Mouse (Mus musculus) forebrain, embryonic 10.5 days (tissue): ENCODE measurements around the gene Rheb. TPM values are rescaled to one million over a fixed set of nuclear protein-coding genes. Genes with fewer than 3 reads are reported as not detected.

Source experiments
- DNase-seq: peaks from one replicate; pipeline ENCODE4 v3.0.0-alpha.2; 2017; ENCODE audit warnings: low spot score; ENCODE audit errors: extremely low spot score
- H3K27ac ChIP-seq: fragments of 300-500 bp; sonication (generic); 2 replicates; pipeline ENCODE4 v1.5.1; 2016; ENCODE audit warnings: mild to moderate bottlenecking
- H3K27me3 ChIP-seq: fragments of 300-500 bp; sonication (generic); 2 replicates; pipeline ENCODE4 v1.6.1; 2016; ENCODE audit warnings: mild to moderate bottlenecking; ENCODE audit not compliant: poor library complexity, severe bottlenecking
- H3K36me3 ChIP-seq: fragments of 300-500 bp; sonication (generic); replicated peaks from 2 replicates; pipeline ENCODE4 v1.6.1; 2016; ENCODE audit warnings: mild to moderate bottlenecking, moderate library complexity
- H3K4me1 ChIP-seq: fragments of 300-500 bp; sonication (generic); 2 replicates; pipeline ENCODE4 v1.6.1; 2016
- H3K4me3 ChIP-seq: fragments of 300-500 bp; sonication (generic); 2 replicates; pipeline ENCODE4 v1.5.1; 2016; ENCODE audit warnings: mild to moderate bottlenecking, moderate library complexity
- H3K9me3 ChIP-seq: fragments of 300-500 bp; sonication (generic); 2 replicates; pipeline ENCODE4 v1.6.1; 2016; ENCODE audit warnings: mild to moderate bottlenecking, moderate library complexity
- WGBS: fragments of 180-500 bp; shearing (Covaris S2); methylation state at CpG from one replicate; pipeline ENCODE4 v1.1.7; 2016; 5-methylcytosine and 5-hydroxymethylcytosine counted together
- polyA plus RNA-seq: library from polyadenylated mRNA; unstranded; fragments of >200 nt; fragmentation: Nextera tagmentation; extraction: Ambion mirVana; gene quantifications from 2 replicates; pipeline ENCODE4 v1.2.1, GENCODE M21; 2016

Rheb gene
- polyA plus RNA-seq: 164 and 189 TPM in 2 replicates

DNA sequence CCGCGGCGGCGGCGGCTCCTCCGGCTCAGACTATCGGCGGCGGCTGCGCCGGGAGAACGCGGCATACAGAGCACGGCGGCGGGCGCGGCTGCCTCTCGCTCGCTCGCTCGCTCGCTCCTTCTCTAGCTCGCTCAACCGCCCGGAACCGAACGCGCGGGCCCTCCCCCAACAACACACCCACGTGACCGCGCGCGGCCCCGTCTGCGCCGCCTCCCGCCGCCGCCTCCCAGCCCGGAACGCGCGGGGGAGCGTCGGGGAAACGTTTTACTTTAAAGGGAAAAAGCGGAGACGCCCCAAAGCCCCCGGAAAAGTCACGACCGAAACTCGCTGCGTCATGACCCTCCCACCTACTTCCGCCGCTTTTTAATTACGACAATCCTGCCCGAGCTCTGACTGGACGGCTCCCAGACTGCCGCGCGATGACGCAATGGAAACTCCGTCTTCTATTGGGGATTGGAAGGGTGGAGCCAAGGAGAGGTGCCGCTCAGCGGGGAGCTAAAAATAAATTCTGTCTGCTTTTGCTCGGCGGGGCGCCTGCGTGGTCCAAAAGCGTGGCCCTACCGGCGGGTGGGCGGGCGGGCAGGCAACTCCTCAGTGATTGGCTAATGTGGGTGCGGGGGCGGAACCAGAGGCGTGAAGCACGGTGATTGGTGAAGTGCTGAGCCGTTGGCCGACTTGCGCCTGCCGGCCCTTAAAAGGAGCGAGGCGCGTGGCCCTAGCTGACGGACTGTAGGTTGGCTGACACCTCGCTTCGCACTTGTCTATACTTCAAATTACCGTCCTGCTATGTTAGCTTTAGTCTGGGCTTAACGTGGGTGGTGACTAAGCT lies at the start of gene Rheb:
Rheb (minus strand) TSS at position 351 of the 829 bp plus-strand sequence.
- peaks cover 28% of the 10 kb centered on the region for H3K4me1 ChIP-seq
- WGBS: under 1% methylated on average over 91 of the region's 92 CpGs
- peak within 1 kb of the TSS; percentile 99 for H3K4me3 ChIP-seq
- peaks cover 9% of the 10 kb centered on the region for H3K36me3 ChIP-seq
- H3K27ac ChIP-seq: peak within 1 kb of the TSS; percentile 98
- no peaks in the 10 kb centered on the region for H3K9me3 ChIP-seq
- DNase-seq: peak; percentile 99
- H3K27me3 ChIP-seq: no peaks in the 10 kb centered on the region

DNA sequence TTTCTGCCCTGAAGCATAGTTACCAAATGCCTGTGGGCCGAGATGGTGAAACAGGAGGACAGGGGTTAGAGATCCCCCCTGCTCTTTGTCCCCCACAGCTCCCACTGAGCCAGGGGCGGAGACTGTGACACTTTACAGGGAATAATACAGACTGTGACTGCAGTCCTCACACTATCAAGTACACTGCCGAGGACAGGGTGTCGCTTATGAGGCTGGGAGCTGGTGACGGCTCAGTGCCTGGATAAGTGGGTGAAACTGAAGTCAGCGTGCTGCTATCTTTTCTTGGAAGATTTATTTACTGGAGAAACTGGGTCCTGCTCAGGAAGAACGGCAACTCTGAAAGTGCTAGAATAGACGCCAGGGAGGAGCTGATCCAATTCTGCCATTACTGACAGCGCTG lies 47.4 kb upstream of the Rheb start:
- Histone ChIP-seq H3K27ac (no peak overlapping the region), H3K9me3 (no peaks in the 10 kb centered on the region), H3K4me3 (no peak overlapping the region), H3K4me1 (0 out of 2 replicates have a peak, but pooled peaks cover 5% of the 10 kb centered on the region), H3K27me3 (no peaks in the 10 kb centered on the region), H3K36me3 (peaks cover 44% of the 10 kb centered on the region)
- no peak for DNase-seq
- 79% methylated on average over 9 of the region's 9 CpGs for WGBS

DNA sequence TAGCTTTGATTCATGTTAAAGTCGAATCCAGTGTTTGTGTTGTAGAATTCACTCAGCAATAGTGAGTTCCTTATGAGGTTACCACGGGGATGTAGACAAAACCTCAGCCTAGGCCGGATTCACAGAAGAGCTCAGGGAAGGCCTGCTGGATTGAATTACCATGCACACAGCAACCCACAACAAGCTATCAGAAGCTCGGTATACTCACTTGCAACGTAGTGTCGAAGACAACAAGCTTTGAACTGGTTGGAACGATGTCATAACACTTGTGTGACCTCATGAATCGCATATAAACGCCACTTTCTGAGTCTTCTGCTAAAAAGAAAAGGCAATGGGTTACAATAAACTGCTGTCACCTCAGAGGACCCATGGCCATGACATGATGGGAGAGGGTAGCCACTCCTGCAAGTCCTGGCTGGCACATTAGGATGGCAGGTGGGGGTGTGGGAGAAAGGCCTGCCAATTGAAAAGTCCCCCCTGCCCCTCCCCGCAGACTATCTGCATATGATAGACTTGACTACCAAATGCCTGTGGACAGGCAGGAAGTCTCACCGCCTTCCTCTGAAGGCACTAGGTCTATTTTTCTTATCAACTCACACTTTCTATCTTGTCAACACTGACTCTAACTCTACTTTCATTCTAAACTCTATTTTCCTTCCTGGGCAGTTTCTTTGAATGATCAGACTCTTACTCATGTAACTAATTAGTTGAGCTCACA lies 46.6 kb upstream of the Rheb start:
- no peak for DNase-seq
- Histone ChIP-seq H3K9me3 (no peaks in the 10 kb centered on the region), H3K27ac (no peak overlapping the region), H3K4me1 (0 out of 2 replicates have a peak, but pooled peaks cover 5% of the 10 kb centered on the region), H3K27me3 (no peaks in the 10 kb centered on the region), H3K36me3 (peaks cover 49% of the 10 kb centered on the region), H3K4me3 (no peak overlapping the region)
- WGBS: 93% methylated on average over 11 of the region's 11 CpGs

DNA sequence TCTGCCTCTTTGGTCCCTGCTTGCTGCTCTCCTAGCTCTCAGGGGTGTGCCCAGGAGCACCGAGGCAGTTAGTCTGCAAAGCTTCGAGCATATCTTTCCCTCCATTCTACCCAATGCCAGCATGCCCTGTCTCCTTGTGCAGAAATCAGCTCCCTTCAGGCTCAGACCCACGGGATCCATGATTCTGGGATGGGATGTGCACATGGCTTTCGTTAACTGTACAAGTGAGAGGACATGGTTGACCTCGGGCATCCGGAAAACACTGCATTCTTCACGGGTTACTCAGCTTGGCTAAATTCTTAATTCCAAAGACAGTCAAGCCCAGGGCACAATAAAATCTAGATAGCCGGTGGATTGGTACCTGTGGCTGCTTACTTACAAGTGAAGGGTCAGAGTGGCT lies 44.8 kb upstream of the Rheb start:
- no peak for DNase-seq
- no peak overlapping the region for H3K4me3 ChIP-seq

DNA sequence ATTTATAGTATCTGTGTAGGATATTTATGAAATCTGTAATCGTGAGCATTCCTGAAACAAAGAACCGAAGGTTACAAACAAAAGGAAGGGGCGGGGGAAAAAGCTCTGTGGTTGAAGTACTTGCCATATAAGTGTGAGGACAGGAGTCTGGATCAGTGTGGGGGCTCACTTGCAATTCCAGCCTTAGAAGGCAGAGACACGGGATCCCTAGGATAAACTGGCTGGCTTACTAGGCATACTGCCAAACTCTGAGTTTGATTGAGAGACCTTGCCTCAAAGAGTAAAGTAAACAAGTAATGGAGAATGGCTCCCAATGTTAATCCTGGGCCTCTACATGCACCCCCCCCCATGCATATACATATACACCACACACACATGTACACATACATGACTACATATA lies 36.3 kb upstream of the Rheb start:
- Histone ChIP-seq H3K27ac (no peak overlapping the region), H3K36me3 (peaks cover 80% of the 10 kb centered on the region), H3K27me3 (no peaks in the 10 kb centered on the region), H3K4me1 (no peaks in the 10 kb centered on the region), H3K9me3 (no peaks in the 10 kb centered on the region), H3K4me3 (no peak overlapping the region)
- 94% methylated on average over 4 of the region's 4 CpGs for WGBS
- DNase-seq: no peak

More for the DNA sequence above, 44.8 kb upstream of the Rheb start:
- no peaks in the 10 kb centered on the region for H3K27me3 ChIP-seq
- no peaks in the 10 kb centered on the region for H3K9me3 ChIP-seq
- no peak overlapping the region for H3K27ac ChIP-seq
- WGBS: 85% methylated on average over 8 of the region's 8 CpGs
- H3K36me3 ChIP-seq: peaks cover 61% of the 10 kb centered on the region
- H3K4me1 ChIP-seq: 0 out of 2 replicates have a peak, but pooled peaks cover 5% of the 10 kb centered on the region

DNA sequence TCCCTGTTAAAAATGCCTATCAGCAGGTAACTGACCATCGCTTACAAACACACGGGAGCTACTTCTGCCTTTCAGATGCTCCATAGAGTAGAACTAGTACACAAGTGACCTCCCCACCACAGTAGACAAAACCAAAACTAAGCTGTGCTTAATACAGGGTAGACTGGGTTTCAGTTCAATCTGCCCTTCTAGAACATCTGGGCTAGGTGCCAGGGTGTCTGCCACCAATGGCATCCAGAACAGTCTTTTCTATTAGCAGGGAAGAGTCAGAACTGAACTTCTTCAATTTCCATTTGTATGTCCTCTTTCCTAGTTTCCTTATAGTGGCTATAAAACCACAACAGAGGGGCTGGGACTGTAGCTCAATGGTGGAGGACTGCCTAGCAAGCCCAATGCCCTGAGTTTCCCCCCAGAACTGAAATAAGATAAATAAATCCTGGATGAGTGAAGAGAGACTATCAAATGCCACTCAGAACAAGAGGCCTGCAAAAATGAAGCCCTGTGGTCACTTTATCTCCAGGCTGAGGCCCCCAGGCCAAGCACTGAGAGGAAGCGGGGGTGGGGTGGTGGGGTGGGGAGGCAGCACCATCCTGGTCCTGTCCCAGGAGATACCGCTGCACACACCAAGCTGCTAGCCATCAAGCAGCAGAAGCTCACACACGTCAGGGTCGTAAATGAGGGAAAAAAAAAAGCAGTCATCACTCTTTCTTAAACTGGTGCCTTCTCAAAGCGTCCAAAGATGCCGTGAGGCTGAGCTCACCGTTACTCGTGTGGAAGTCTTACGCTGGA lies 35.6 kb upstream of the Rheb start:
- Histone ChIP-seq H3K36me3 (peaks cover 75% of the 10 kb centered on the region), H3K27ac (no peak overlapping the region), H3K4me1 (no peaks in the 10 kb centered on the region), H3K9me3 (no peaks in the 10 kb centered on the region), H3K27me3 (no peaks in the 10 kb centered on the region), H3K4me3 (no peak overlapping the region)
- WGBS: 92% methylated on average over 11 of the region's 11 CpGs
- DNase-seq: no peak

DNA sequence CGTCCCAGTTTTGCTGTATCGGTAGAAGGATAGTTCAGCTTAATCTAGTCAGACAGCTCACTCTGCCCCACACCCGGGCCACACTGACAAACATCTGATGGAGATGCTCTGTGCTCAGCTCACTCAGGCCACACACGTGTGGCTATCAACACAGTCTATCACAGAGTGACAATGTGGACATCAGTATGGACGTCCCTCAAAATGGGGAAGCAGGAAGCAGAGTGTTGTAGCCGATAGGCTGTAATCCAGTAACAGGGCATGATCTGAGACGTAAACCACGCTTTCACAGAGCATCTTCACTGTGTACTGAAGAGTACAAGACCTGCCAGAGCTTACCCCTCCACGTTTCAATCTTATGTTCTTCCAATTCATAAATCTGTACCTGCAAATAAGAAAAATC lies 34.2 kb upstream of the Rheb start:
- Histone ChIP-seq H3K9me3 (no peaks in the 10 kb centered on the region), H3K4me3 (no peak overlapping the region), H3K4me1 (no peaks in the 10 kb centered on the region), H3K36me3 (peaks cover 67% of the 10 kb centered on the region), H3K27ac (no peak overlapping the region), H3K27me3 (no peaks in the 10 kb centered on the region)
- 93% methylated on average over 9 of the region's 9 CpGs for WGBS
- DNase-seq: no peak

DNA sequence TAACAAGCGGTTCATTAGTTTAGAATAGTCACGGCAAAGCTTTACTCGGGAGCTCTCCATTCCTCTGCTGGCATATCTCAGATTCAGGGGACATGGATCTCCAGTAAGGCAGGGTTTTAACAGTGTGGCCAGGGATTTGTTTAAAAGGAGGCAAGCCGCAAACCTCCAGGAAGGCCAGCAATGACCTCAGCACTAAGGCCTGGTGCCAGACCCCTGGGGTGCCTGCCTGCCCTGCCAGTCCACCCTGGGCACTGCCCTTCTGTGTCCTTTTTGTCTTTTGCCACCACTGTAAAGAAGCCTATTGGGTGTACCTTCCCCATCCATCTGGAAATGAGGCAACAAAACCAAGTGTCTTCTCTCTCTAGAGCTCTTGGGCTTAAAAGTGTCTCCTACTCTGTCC lies 31.7 kb upstream of the Rheb start:
- Histone ChIP-seq H3K27ac (no peak overlapping the region), H3K9me3 (no peaks in the 10 kb centered on the region), H3K4me3 (no peak overlapping the region), H3K27me3 (no peaks in the 10 kb centered on the region), H3K4me1 (peaks cover 4% of the 10 kb centered on the region; the same call in 1 of the 2 replicates), H3K36me3 (peaks cover 64% of the 10 kb centered on the region)
- no peak for DNase-seq
- 91% methylated on average over 4 of the region's 4 CpGs for WGBS

DNA sequence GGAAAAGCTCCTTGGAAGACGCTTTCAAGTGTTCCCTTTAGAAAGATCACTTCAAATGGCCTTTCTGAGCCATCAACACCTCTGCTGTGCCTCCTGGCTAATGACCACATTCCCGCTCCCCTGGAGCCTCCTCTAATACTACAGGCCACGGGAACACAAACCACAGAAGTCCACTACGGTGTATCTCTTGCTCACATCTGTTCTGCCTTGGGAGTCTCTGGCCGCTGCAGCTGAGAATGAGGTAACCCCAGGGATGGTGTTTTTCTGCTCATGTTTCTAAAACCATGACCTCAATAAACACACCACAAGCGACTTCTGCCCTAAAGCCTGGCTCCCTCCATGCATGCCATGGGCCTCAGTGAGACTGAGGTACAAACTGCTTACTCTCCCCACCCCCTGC lies 30.8 kb upstream of the Rheb start:
- Histone ChIP-seq H3K27ac (no peak overlapping the region), H3K4me3 (no peak overlapping the region), H3K36me3 (peaks cover 64% of the 10 kb centered on the region), H3K4me1 (peaks cover 4% of the 10 kb centered on the region; the same call in 1 of the 2 replicates), H3K27me3 (no peaks in the 10 kb centered on the region), H3K9me3 (no peaks in the 10 kb centered on the region)
- WGBS: 87% methylated on average over 6 of the region's 6 CpGs
- no peak for DNase-seq

DNA sequence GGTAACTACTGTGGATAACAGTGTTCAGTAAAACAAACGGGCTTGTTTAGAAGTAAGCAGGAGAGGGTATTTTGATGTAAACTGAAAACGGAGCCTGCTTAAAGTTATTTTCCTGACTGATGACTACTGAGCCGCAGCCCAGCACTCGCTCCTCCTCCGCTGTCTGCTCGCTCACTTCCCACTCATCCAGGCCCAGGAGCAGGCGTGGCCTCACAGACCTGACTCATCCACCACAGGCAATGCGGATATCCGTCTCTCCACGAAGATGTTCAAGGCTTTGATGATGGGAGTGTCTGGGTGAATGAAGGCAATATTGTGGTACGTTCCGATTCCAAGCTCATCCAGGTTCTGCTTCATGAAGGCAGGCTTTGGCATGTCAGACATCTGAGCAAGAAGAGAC lies 28.9 kb upstream of the Rheb start:
- H3K4me3 ChIP-seq: no peak overlapping the region
- peaks cover 4% of the 10 kb centered on the region; the same call in 1 of the 2 replicates for H3K9me3 ChIP-seq
- DNase-seq: no peak
- WGBS: 96% methylated on average over 12 of the region's 12 CpGs
- H3K36me3 ChIP-seq: peaks cover 68% of the 10 kb centered on the region
- H3K4me1 ChIP-seq: peaks cover 4% of the 10 kb centered on the region; the same call in 1 of the 2 replicates
- H3K27me3 ChIP-seq: no peaks in the 10 kb centered on the region
- H3K27ac ChIP-seq: no peak overlapping the region

DNA sequence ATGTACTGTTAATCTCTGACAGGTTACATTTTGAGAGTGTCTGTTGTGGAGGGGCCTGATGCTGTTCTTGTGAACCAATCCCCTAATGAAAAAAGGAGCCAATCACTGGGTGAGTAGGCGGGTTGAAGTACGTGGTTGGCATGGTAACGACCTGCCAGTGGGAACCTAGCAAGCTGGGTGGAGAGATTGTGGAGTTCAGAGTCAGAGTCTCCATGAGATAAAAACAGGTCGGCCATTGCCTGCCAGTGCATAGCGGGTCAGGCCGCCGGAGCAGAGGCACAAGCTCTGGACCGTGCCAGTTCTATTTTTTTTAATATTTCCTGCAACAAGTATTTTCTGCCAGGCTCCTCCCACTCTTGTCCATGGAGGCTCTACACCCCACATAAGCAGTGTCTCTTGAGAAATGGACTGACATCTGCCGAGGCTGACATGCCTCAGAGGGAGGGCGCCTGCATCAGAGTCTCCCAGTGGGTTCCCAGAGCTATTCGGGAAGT lies 27.4 kb upstream of the Rheb start:
- no peak overlapping the region for H3K4me3 ChIP-seq
- DNase-seq: peak; percentile 23
- peaks cover 63% of the 10 kb centered on the region for H3K36me3 ChIP-seq
- H3K4me1 ChIP-seq: peaks cover 4% of the 10 kb centered on the region; the same call in 1 of the 2 replicates
- no peak overlapping the region for H3K27ac ChIP-seq
- H3K9me3 ChIP-seq: peaks cover 4% of the 10 kb centered on the region; the same call in 1 of the 2 replicates
- H3K27me3 ChIP-seq: no peaks in the 10 kb centered on the region
- WGBS: 75% methylated on average over 11 of the region's 11 CpGs

DNA sequence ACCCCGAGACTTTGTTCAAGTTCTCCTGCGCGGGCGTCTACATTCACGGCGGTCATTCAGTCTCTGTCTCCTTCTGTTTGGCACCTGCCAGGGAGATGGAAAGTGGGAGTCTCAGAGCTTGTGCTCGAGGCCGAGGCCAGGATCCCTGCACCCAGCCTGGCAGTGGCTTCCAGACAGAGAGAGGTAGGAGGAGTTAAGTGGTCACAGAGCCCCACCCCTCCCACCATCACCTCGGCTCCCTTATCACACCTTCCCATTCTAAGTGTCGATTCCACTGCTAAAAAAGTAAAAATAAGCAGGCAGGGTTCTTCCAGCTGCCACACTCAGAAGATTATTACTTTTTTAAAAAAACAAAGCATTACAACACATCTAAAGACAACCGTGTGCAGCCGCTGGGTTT lies 21.4 kb upstream of the Rheb start:
- H3K9me3 ChIP-seq: peaks cover 4% of the 10 kb centered on the region; the same call in 1 of the 2 replicates
- H3K36me3 ChIP-seq: peaks cover 68% of the 10 kb centered on the region
- no peaks in the 10 kb centered on the region for H3K4me1 ChIP-seq
- WGBS: 89% methylated on average over 12 of the region's 12 CpGs
- H3K27me3 ChIP-seq: no peaks in the 10 kb centered on the region
- no peak overlapping the region for H3K4me3 ChIP-seq
- DNase-seq: no peak
- no peak overlapping the region for H3K27ac ChIP-seq
